Mouse (Mus musculus): ENCODE measurements around the gene Plg. TPM values are rescaled to one million over a fixed set of nuclear protein-coding genes. Genes with fewer than 3 reads are reported as not detected.

Plg gene
- polyA plus RNA-seq (2014; fragmentation: Illumina TruSeq; extraction: RNeasy Lipid Tissue Mini Kit (QIAGEN cat#74804); ENCODE audit: low replicate concordance), result not detected

GRCm38 (mm10) chr17:12377981-12378705 lies at the start of gene Plg:
Plg (plus strand) TSS chr17:12378608.

Other genes with a start within 250 kb of the Plg start
- 3.6 TPM for gene Map3k4, start 59.8 kb upstream of the Plg start, polyA plus RNA-seq (2014; fragmentation: Illumina TruSeq; extraction: RNeasy Lipid Tissue Mini Kit (QIAGEN cat#74804); ENCODE audit: low replicate concordance)
- 1.5 TPM for gene Slc22a3, start 129.1 kb downstream of the Plg start, polyA plus RNA-seq (2014; fragmentation: Illumina TruSeq; extraction: RNeasy Lipid Tissue Mini Kit (QIAGEN cat#74804); ENCODE audit: low replicate concordance)
- gene Slc22a2, start 205.5 kb downstream of the Plg start, polyA plus RNA-seq (2014; fragmentation: Illumina TruSeq; extraction: RNeasy Lipid Tissue Mini Kit (QIAGEN cat#74804); ENCODE audit: low replicate concordance), result not detected